Mouse (Mus musculus): ENCODE measurements around the gene Nkx2-5.

DNA sequence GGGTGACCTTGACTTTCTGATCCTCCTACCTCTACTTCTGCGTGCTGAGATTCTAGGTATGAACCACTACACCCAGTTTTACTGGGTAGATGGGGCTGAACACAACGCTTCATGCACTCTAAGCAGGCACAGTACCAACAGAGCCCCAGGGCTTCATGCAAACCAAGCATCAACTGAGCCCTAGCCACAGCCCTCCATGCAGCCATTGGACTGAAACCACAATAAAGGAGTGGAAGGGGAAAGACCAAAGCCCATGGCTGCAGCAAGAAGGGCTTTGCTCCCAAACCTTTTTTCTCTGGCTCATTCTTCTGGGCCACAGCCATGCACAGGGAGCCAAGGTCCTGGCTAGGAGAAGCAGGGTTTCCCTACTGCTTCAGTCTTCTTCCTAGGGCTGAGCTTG, 32.2 kb downstream of the Nkx2-5 start:
- TF ChIP-seq CTCF (IDR thresholded peaks at IDR 0.05; ENCODE audit: borderline replicate concordance, insufficient read depth, low read length) = no peak
- TF ChIP-seq POLR2A (IDR thresholded peaks at IDR 0.05; ENCODE audit: low read depth, low read length) = no peak

Measured in embryonic fibroblast, embryonic 13.5 days (primary cell).